Mouse (Mus musculus) CD4-positive, CD25-positive, alpha-beta regulatory T cell, adult 9 weeks (primary cell): ENCODE data around the gene Cox8a. TPM values are rescaled to one million over a fixed set of nuclear protein-coding genes. Genes with fewer than 3 reads are reported as not detected.

ENCODE experiments used
- polyA plus RNA-seq: library from polyadenylated mRNA; unstranded; fragments of 100-300 nt; shearing (Covaris generic); gene quantifications from one replicate; pipeline ENCODE4 v1.2.1, GENCODE M21; 2017

The Cox8a gene
- polyA plus RNA-seq: 544 TPM

GRCm38 (mm10) chr19:7217162-7217925, at the start of gene Cox8a:
Gene Cox8a, minus strand, starts transcription at chr19:7217616.

GRCm38 (mm10) chr19:7240782-7241690, 23.6 kb upstream of the Cox8a start, which contains the start of gene Naa40:
Gene Naa40, minus strand, starts transcription at chr19:7241183.

GRCm38 (mm10) chr19:7205753-7206736, 11.4 kb downstream of the Cox8a start, which contains the start of gene Otub1:
Gene Otub1, minus strand, starts transcription at chr19:7206316.

Other genes with a start within 250 kb of the Cox8a start
- 32.3 TPM for gene Ppp1r14b, start 242.6 kb downstream of the Cox8a start, polyA plus RNA-seq
- gene Plcb3, start 241.1 kb downstream of the Cox8a start, polyA plus RNA-seq: 7.2 TPM
- gene Fkbp2, start 237.1 kb downstream of the Cox8a start, polyA plus RNA-seq: 53.6 TPM
- 1.2 TPM for gene Vegfb, start 230.0 kb downstream of the Cox8a start, polyA plus RNA-seq
- 66.9 TPM for gene Dnajc4, start 225.0 kb downstream of the Cox8a start, polyA plus RNA-seq
- gene Nudt22, start 221.5 kb downstream of the Cox8a start, polyA plus RNA-seq: 38.9 TPM
- 8.5 TPM for gene Trpt1, start 221.5 kb downstream of the Cox8a start, polyA plus RNA-seq
- 429 TPM for gene Fermt3, start 198.1 kb downstream of the Cox8a start, polyA plus RNA-seq
- gene Stip1, start 177.6 kb downstream of the Cox8a start, polyA plus RNA-seq: 157 TPM
- 2.8 TPM for gene Macrod1, start 160.8 kb downstream of the Cox8a start, polyA plus RNA-seq
- 0.05 TPM for gene Flrt1, start 111.9 kb downstream of the Cox8a start, polyA plus RNA-seq
- 73.3 TPM for gene Otub1, start 11.3 kb downstream of the Cox8a start, polyA plus RNA-seq
- 41.7 TPM for gene Naa40, start 23.6 kb upstream of the Cox8a start, polyA plus RNA-seq
- gene Rcor2, start 49.7 kb upstream of the Cox8a start, polyA plus RNA-seq: 0.27 TPM
- 83.1 TPM for gene Mark2, start 124.2 kb upstream of the Cox8a start, polyA plus RNA-seq
- gene Spindoc, start 165.4 kb upstream of the Cox8a start, polyA plus RNA-seq: 4.3 TPM
- gene 2700081O15Rik, start 200.0 kb upstream of the Cox8a start, polyA plus RNA-seq: 0.09 TPM